Mouse (Mus musculus): ENCODE results near the gene Pomc.
"Not testable (repeated sequence)": the region's sequence is repeated elsewhere in the genome, so short reads cannot be mapped to it uniquely, and the experiment has no call there.

Pomc gene

GRCm38 (mm10) chr12:3954651-3955050 lies at the start of gene Pomc:
Gene Pomc (plus strand): TSS chr12:3954951.
- no peak for DNase-seq (ENCODE audit: low spot score in 2 of 2)

GRCm38 (mm10) chr12:3905436-3905835 lies 49.3 kb upstream of the Pomc start:
- no peak for DNase-seq (ENCODE audit: low spot score in 2 of 2)

- DNase-seq (ENCODE audit: low spot score in 2 of 2), result no peak
These were observed 48.4 kb upstream of the Pomc start for GRCm38 (mm10) chr12:3906308-3906707.

GRCm38 (mm10) chr12:3907008-3907407 lies 47.7 kb upstream of the Pomc start:
- no peak for DNase-seq (ENCODE audit: low spot score in 2 of 2)

- no peak for DNase-seq (ENCODE audit: low spot score in 2 of 2)
These were observed 47.3 kb upstream of the Pomc start for GRCm38 (mm10) chr12:3907418-3907817.

- no peak for DNase-seq (ENCODE audit: low spot score in 2 of 2)
These were observed 44.2 kb upstream of the Pomc start for GRCm38 (mm10) chr12:3910466-3911093.

- no peak for DNase-seq (ENCODE audit: low spot score in 2 of 2)
These were observed 42.9 kb upstream of the Pomc start for GRCm38 (mm10) chr12:3911831-3912348.

- no peak for DNase-seq (ENCODE audit: low spot score in 2 of 2)
These were observed 38.9 kb upstream of the Pomc start for GRCm38 (mm10) chr12:3915852-3916251.

GRCm38 (mm10) chr12:3917668-3918341 lies 36.9 kb upstream of the Pomc start:
- DNase-seq (ENCODE audit: low spot score in 2 of 2), result no peak

- DNase-seq (ENCODE audit: low spot score in 2 of 2), result no peak
These were observed 36.2 kb upstream of the Pomc start for GRCm38 (mm10) chr12:3918577-3918976.

GRCm38 (mm10) chr12:3919423-3919822 lies 35.3 kb upstream of the Pomc start:
- DNase-seq (ENCODE audit: low spot score in 2 of 2), result no peak

GRCm38 (mm10) chr12:3926127-3926526 lies 28.6 kb upstream of the Pomc start:
- peak; percentile 32 to 51 for DNase-seq (ENCODE audit: low spot score in 2 of 2)

GRCm38 (mm10) chr12:3928841-3929240 lies 25.9 kb upstream of the Pomc start:
- DNase-seq (ENCODE audit: low spot score in 2 of 2), result no peak

- not testable (repeated sequence) for DNase-seq (ENCODE audit: low spot score in 2 of 2)
These were observed 24.5 kb upstream of the Pomc start for GRCm38 (mm10) chr12:3930090-3930865.

- no peak for DNase-seq (ENCODE audit: low spot score in 2 of 2)
These were observed 12.7 kb upstream of the Pomc start for GRCm38 (mm10) chr12:3942026-3942425.

- DNase-seq (ENCODE audit: low spot score in 2 of 2), result no peak
These were observed 10.2 kb upstream of the Pomc start for GRCm38 (mm10) chr12:3944454-3945073.

GRCm38 (mm10) chr12:3947503-3947902 lies 7.2 kb upstream of the Pomc start:
- DNase-seq (ENCODE audit: low spot score in 2 of 2), result no peak

- DNase-seq (ENCODE audit: low spot score in 2 of 2), result no peak
These were observed 620 bp downstream of the Pomc start for GRCm38 (mm10) chr12:3955371-3955770.

GRCm38 (mm10) chr12:3956351-3956750 lies 1.6 kb downstream of the Pomc start:
- DNase-seq (ENCODE audit: low spot score in 2 of 2), result no peak

GRCm38 (mm10) chr12:3959791-3960543 lies 5.2 kb downstream of the Pomc start:
- peak; percentile 93 to 94 for DNase-seq (ENCODE audit: low spot score in 2 of 2)

- DNase-seq (ENCODE audit: low spot score in 2 of 2), result peak in 1 of 2 experiments; percentile 21
These were observed 5.8 kb downstream of the Pomc start for GRCm38 (mm10) chr12:3960553-3960952.
